Mouse (Mus musculus) cerebellum, postnatal 25 days (tissue): Measurements from ENCODE around the gene Aifm2.
A peak's percentile ranks its signal among the peaks of the same experiment; 100 is the strongest.

Experiments used
- DNase-seq, 2 experiments: peaks; one replicate each; pipeline ENCODE4 v3.0.0; 2021; ENCODE audit warnings: mixed read lengths in 2 of 2

Aifm2 gene

GRCm38 (mm10) chr10:61717406-61718296 lies 2.6 kb downstream of the Aifm2 start:
- DNase-seq, result no peak

- no peak for DNase-seq
Observed at GRCm38 (mm10) chr10:61720331-61720730, 5.3 kb downstream of the Aifm2 start.

- DNase-seq, result no peak
Observed at GRCm38 (mm10) chr10:61722215-61722614, 7.2 kb downstream of the Aifm2 start.

- no peak for DNase-seq
Observed at GRCm38 (mm10) chr10:61723271-61723670, 8.2 kb downstream of the Aifm2 start.

GRCm38 (mm10) chr10:61729181-61729580 lies 14.1 kb downstream of the Aifm2 start:
- no peak for DNase-seq

GRCm38 (mm10) chr10:61730171-61730570 lies 15.1 kb downstream of the Aifm2 start:
- DNase-seq, result no peak

- DNase-seq, result peak in 1 of 2 experiments; percentile 27
Observed at GRCm38 (mm10) chr10:61734377-61734776, 19.3 kb downstream of the Aifm2 start.

- DNase-seq, result no peak
Observed at GRCm38 (mm10) chr10:61736671-61737078, 21.6 kb downstream of the Aifm2 start.

GRCm38 (mm10) chr10:61737537-61737936 lies 22.5 kb downstream of the Aifm2 start:
- no peak for DNase-seq

GRCm38 (mm10) chr10:61738126-61738525 lies 23.1 kb downstream of the Aifm2 start:
- no peak for DNase-seq

- DNase-seq, result no peak
Observed at GRCm38 (mm10) chr10:61741306-61741705, 26.2 kb downstream of the Aifm2 start.

- DNase-seq, result no peak
Observed at GRCm38 (mm10) chr10:61741873-61742272, 26.8 kb downstream of the Aifm2 start.

GRCm38 (mm10) chr10:61742336-61742735 lies 27.3 kb downstream of the Aifm2 start:
- DNase-seq, result no peak

GRCm38 (mm10) chr10:61745133-61745532 lies 30.1 kb downstream of the Aifm2 start:
- peak in 1 of 2 experiments; percentile 43 for DNase-seq

GRCm38 (mm10) chr10:61747302-61747701 lies 32.2 kb downstream of the Aifm2 start:
- no peak for DNase-seq

- no peak for DNase-seq
Observed at GRCm38 (mm10) chr10:61750014-61750413, 35.0 kb downstream of the Aifm2 start.

GRCm38 (mm10) chr10:61751534-61752219 lies 36.6 kb downstream of the Aifm2 start:
- no peak for DNase-seq

- DNase-seq, result no peak
Observed at GRCm38 (mm10) chr10:61753071-61753470, 38.0 kb downstream of the Aifm2 start.

GRCm38 (mm10) chr10:61757022-61757421 lies 42.0 kb downstream of the Aifm2 start:
- DNase-seq, result peak; percentile 33 to 58

GRCm38 (mm10) chr10:61758904-61759303 lies 43.8 kb downstream of the Aifm2 start:
- DNase-seq, result no peak

GRCm38 (mm10) chr10:61759869-61760268 lies 44.8 kb downstream of the Aifm2 start:
- no peak for DNase-seq

GRCm38 (mm10) chr10:61764689-61765088 lies 49.6 kb downstream of the Aifm2 start:
- DNase-seq, result peak; percentile 29 to 45

GRCm38 (mm10) chr10:61765558-61765957 lies 50.5 kb downstream of the Aifm2 start:
- no peak for DNase-seq

GRCm38 (mm10) chr10:61766806-61767205 lies 51.7 kb downstream of the Aifm2 start:
- DNase-seq, result no peak
